Mouse (Mus musculus): ENCODE measurements around the gene Anpep. TPM values are rescaled to one million over a fixed set of nuclear protein-coding genes. Genes with fewer than 3 reads are reported as not detected.

Gene Anpep
- total and polyA plus RNA-seq, 3 experiments, result 0.66 TPM; not detected in 2

- H3K36me3 ChIP-seq (replicated peaks), result peaks cover 5% of the 10 kb centered on the region
- no peaks in the 10 kb centered on the region for H3K9me3 ChIP-seq (replicated peaks)
- H3K4me3 ChIP-seq (ENCODE audit: low read depth, low read length), result no peak overlapping the region
Observed at GRCm38 (mm10) chr7:79871797-79872345, 11.0 kb upstream of the Anpep start.

GRCm38 (mm10) chr7:79869072-79869719 is 8.3 kb upstream of the Anpep start:
- peaks cover 31% of the 10 kb centered on the region for H3K27me3 ChIP-seq (ENCODE audit: insufficient read depth, low read length)
- DNase-seq (ENCODE audit: low spot score) (no peak), ATAC-seq (ENCODE audit: extremely low read depth, insufficient number of reproducible peaks, low FRiP score, poor library complexity, severe bottlenecking) (no peak)
- no peak overlapping the region for H3K4me3 ChIP-seq (ENCODE audit: low read depth, low read length)
- H3K9me3 ChIP-seq (replicated peaks), result no peaks in the 10 kb centered on the region
- H3K36me3 ChIP-seq (replicated peaks), result no peaks in the 10 kb centered on the region
- H3K4me1 ChIP-seq (ENCODE audit: insufficient read depth, low read depth, low read length), result no peaks in the 10 kb centered on the region
- no peak for TF ChIP-seq GATA1 (IDR thresholded peaks at IDR 0.05; ENCODE audit: borderline replicate concordance, low read length)
- no peak for TF ChIP-seq GATA2 (IDR thresholded peaks at IDR 0.05; ENCODE audit: borderline replicate concordance, low read depth, low read length)

More at GRCm38 (mm10) chr7:79871797-79872345, 11.0 kb upstream of the Anpep start:
- no peak for ATAC-seq (ENCODE audit: extremely low read depth, insufficient number of reproducible peaks, low FRiP score, poor library complexity, severe bottlenecking)
- DNase-seq (ENCODE audit: low spot score), result no peak
- TF ChIP-seq GATA2 (IDR thresholded peaks at IDR 0.05; ENCODE audit: borderline replicate concordance, low read depth, low read length) (no peak), CTCF (IDR thresholded peaks at IDR 0.05; ENCODE audit: low read depth, low read length) (no peak), TAL1 (conservative IDR thresholded peaks at IDR 0.05; ENCODE audit: low read depth, low read length) (no peak), POLR2AphosphoS5 (IDR thresholded peaks at IDR 0.05; ENCODE audit: insufficient replicate concordance, low read depth, low read length) (no peak), GATA1 (IDR thresholded peaks at IDR 0.05; ENCODE audit: borderline replicate concordance, low read length) (no peak)
- no peaks in the 10 kb centered on the region for H3K4me1 ChIP-seq (ENCODE audit: insufficient read depth, low read depth, low read length)
- H3K27me3 ChIP-seq (ENCODE audit: insufficient read depth, low read length), result peaks cover 27% of the 10 kb centered on the region

DNA sequence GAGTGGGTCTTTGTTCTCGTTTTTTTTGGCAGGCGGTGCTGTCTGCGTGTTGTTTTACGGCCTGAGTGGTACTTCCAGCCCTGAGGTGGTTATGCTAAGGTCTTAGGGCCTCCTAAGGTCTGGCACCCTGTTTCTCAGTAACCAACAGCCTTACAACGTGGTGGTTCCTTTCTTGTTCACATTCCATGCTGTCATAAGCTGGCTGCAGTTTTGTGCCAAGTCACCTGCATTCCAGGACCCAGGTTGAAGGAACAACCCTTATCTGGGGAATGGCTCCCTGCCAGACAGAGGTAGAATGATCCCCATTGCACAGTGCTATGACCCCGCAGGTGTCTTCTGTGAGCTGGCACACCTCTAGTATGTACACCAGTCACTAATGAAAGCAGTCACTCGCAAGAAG is 7.6 kb upstream of the Anpep start:
- no peaks in the 10 kb centered on the region for H3K36me3 ChIP-seq (replicated peaks)
- ATAC-seq (ENCODE audit: extremely low read depth, insufficient number of reproducible peaks, low FRiP score, poor library complexity, severe bottlenecking) (no peak), DNase-seq (ENCODE audit: low spot score) (no peak)
- TF ChIP-seq POLR2AphosphoS5 (IDR thresholded peaks at IDR 0.05; ENCODE audit: insufficient replicate concordance, low read depth, low read length) (no peak), TAL1 (conservative IDR thresholded peaks at IDR 0.05; ENCODE audit: low read depth, low read length) (no peak), GATA2 (IDR thresholded peaks at IDR 0.05; ENCODE audit: borderline replicate concordance, low read depth, low read length) (no peak), CTCF (IDR thresholded peaks at IDR 0.05; ENCODE audit: low read depth, low read length) (no peak), GATA1 (IDR thresholded peaks at IDR 0.05; ENCODE audit: borderline replicate concordance, low read length) (no peak)
- H3K4me3 ChIP-seq (ENCODE audit: low read depth, low read length), result no peak overlapping the region
- peaks cover 30% of the 10 kb centered on the region for H3K27me3 ChIP-seq (ENCODE audit: insufficient read depth, low read length)
- H3K9me3 ChIP-seq (replicated peaks), result no peaks in the 10 kb centered on the region
- H3K4me1 ChIP-seq (ENCODE audit: insufficient read depth, low read depth, low read length), result no peaks in the 10 kb centered on the region

DNA sequence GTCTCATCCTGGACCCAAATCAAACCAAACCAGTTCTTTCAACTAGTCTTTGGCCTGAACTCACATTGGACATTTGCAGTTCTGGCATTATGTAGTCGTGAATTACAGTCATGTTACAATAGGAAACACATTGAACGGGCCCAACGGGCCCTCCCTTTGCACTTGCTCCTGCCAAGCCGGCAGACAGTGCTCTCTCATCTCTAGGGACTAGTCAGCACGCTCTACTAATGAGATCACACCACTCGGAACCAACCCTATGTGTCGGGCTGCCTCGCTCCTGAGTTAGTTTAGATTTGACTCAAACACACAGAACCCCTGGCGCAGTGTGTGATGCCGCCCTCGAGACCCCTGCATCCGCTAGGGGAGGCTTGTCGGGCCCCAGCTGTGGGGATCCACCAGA is 7.0 kb upstream of the Anpep start:
- H3K27me3 ChIP-seq (ENCODE audit: insufficient read depth, low read length), result peaks cover 29% of the 10 kb centered on the region
- TF ChIP-seq GATA2 (IDR thresholded peaks at IDR 0.05; ENCODE audit: borderline replicate concordance, low read depth, low read length) (no peak), CTCF (IDR thresholded peaks at IDR 0.05; ENCODE audit: low read depth, low read length) (no peak)
- no peaks in the 10 kb centered on the region for H3K36me3 ChIP-seq (replicated peaks)
- no peaks in the 10 kb centered on the region for H3K9me3 ChIP-seq (replicated peaks)
- ATAC-seq (ENCODE audit: extremely low read depth, insufficient number of reproducible peaks, low FRiP score, poor library complexity, severe bottlenecking), result no peak
- H3K4me1 ChIP-seq (ENCODE audit: insufficient read depth, low read depth, low read length), result no peaks in the 10 kb centered on the region
- H3K4me3 ChIP-seq (ENCODE audit: low read depth, low read length), result no peak overlapping the region
- no peak for DNase-seq (ENCODE audit: low spot score)

DNA sequence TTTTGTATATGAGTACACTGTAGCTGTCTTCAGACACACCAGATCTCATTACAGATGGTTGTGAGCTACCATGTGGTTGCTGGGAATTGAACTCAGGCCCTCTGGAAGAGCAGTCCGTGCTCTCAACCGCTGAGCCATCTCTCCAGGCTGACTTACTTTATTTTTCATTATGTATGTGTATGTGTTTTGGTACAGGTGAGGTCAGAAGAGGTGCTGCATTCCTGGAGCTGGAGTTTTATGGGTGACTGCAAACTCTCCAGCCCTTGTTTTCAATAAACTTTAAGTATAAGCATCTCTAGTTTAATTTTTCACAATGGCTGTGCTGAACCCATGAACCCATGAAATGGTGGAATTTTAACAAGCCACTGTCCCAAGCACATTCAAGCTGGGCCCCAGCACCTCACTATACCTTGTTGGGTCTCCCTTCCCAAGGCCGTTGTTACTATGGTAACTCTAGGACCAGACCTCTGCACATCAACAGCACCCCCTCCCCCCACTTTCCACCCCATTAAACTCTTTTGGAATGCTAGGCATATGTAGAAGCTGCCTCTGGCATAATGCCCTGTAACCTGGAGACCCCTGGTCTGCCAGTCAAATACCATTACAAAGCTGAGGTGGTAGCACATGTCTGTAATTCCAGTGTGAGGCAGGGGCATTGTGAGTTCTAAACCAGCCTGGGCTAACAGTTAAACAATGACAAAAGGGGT is 5.6 kb upstream of the Anpep start:
- Histone ChIP-seq H3K27me3 (ENCODE audit: insufficient read depth, low read length) (peaks cover 26% of the 10 kb centered on the region), H3K9me3 (replicated peaks) (no peaks in the 10 kb centered on the region), H3K36me3 (replicated peaks) (no peaks in the 10 kb centered on the region), H3K4me3 (ENCODE audit: low read depth, low read length) (no peak overlapping the region), H3K4me1 (ENCODE audit: insufficient read depth, low read depth, low read length) (no peaks in the 10 kb centered on the region)
- TF ChIP-seq POLR2AphosphoS5 (IDR thresholded peaks at IDR 0.05; ENCODE audit: insufficient replicate concordance, low read depth, low read length) (no peak), TAL1 (conservative IDR thresholded peaks at IDR 0.05; ENCODE audit: low read depth, low read length) (no peak), CTCF (IDR thresholded peaks at IDR 0.05; ENCODE audit: low read depth, low read length) (no peak), GATA1 (IDR thresholded peaks at IDR 0.05; ENCODE audit: borderline replicate concordance, low read length) (no peak)
- DNase-seq (ENCODE audit: low spot score) (no peak), ATAC-seq (ENCODE audit: extremely low read depth, insufficient number of reproducible peaks, low FRiP score, poor library complexity, severe bottlenecking) (no peak)

DNA sequence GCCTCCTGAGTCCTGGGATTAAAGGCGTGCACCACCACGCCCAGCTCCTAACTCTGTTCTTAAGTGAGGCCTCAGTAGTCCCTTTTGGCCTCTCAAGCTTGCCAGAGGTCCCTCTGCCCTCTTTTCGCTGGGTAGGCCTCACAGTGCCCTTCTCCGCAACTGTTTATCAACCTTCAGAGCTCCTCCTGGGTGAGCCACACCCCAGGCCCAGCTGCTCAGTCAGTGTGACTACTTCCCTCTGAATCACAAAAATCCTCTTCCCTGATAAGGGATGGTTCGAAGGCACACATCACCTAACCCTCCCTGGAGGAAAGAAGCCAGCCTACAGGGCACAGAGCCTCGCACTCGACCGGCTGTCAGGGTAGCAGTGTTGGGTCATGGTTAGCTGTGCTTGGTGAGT is 935 bp upstream of the Anpep start:
- Histone ChIP-seq H3K27me3 (ENCODE audit: insufficient read depth, low read length) (peaks cover 9% of the 10 kb centered on the region), H3K4me1 (ENCODE audit: insufficient read depth, low read depth, low read length) (no peaks in the 10 kb centered on the region), H3K9me3 (replicated peaks) (no peaks in the 10 kb centered on the region), H3K4me3 (ENCODE audit: low read depth, low read length) (no peak overlapping the region), H3K36me3 (replicated peaks) (no peaks in the 10 kb centered on the region)
- TF ChIP-seq CTCF (IDR thresholded peaks at IDR 0.05; ENCODE audit: low read depth, low read length), result no peak
- no peak for TF ChIP-seq GATA1 (IDR thresholded peaks at IDR 0.05; ENCODE audit: borderline replicate concordance, low read length)
- no peak for TF ChIP-seq GATA2 (IDR thresholded peaks at IDR 0.05; ENCODE audit: borderline replicate concordance, low read depth, low read length)
- TF ChIP-seq TAL1 (conservative IDR thresholded peaks at IDR 0.05; ENCODE audit: low read depth, low read length), result no peak
- no peak for TF ChIP-seq POLR2AphosphoS5 (IDR thresholded peaks at IDR 0.05; ENCODE audit: insufficient replicate concordance, low read depth, low read length)
- no peak for DNase-seq (ENCODE audit: low spot score)
- no peak for ATAC-seq (ENCODE audit: extremely low read depth, insufficient number of reproducible peaks, low FRiP score, poor library complexity, severe bottlenecking)

Measured in G1E (cell line).